Mouse (Mus musculus) forebrain, embryonic 12.5 days (tissue): Measurements from ENCODE around the gene Mfsd4b5. TPM values are rescaled to one million over a fixed set of nuclear protein-coding genes. Genes with fewer than 3 reads are reported as not detected.

Source experiments
- polyA plus RNA-seq: library from polyadenylated mRNA; unstranded; fragments of >200 nt; fragmentation: Nextera tagmentation; extraction: Ambion mirVana; gene quantifications from 2 replicates; pipeline ENCODE4 v1.2.1, GENCODE M21; 2016

Gene Mfsd4b5
- polyA plus RNA-seq, 1 experiment from 2014 or later, result not detected

Other genes with a start within 250 kb of the Mfsd4b5 start
- gene Mfsd4b4, start 87.4 kb downstream of the Mfsd4b5 start, polyA plus RNA-seq, result 5.4 and 5.6 TPM in 2 replicates
- not detected in 2 replicates for gene Mfsd4b2, start 59.7 kb downstream of the Mfsd4b5 start, polyA plus RNA-seq
- not detected in 2 replicates for gene Mfsd4b3, start 26.5 kb downstream of the Mfsd4b5 start, polyA plus RNA-seq
- 0.15 TPM in 1 of 2 replicates, not detected in the other for gene Mfsd4b1, start 38.6 kb upstream of the Mfsd4b5 start, polyA plus RNA-seq
- gene Slc16a10, start 155.6 kb upstream of the Mfsd4b5 start, polyA plus RNA-seq, result 5.4 and 8.7 TPM in 2 replicates